Mouse (Mus musculus) erythroblast, embryonic 14.5 days (primary cell): Measurements from ENCODE around the gene Btn2a2. TPM values are rescaled to one million over a fixed set of nuclear protein-coding genes. Genes with fewer than 3 reads are reported as not detected.

Experiments
- H3K27me3 ChIP-seq: 2 replicates; pipeline ENCODE4 v1.6.1; 2012; ENCODE audit warnings: inconsistent platforms; ENCODE audit not compliant: control insufficient read depth
- H3K36me3 ChIP-seq: 2 replicates; pipeline ENCODE4 v1.6.1; 2012; ENCODE audit warnings: mild to moderate bottlenecking, inconsistent platforms; ENCODE audit not compliant: control insufficient read depth
- H3K4me1 ChIP-seq: 2 replicates; pipeline ENCODE4 v1.6.1; 2012; ENCODE audit warnings: inconsistent platforms; ENCODE audit not compliant: control insufficient read depth
- H3K4me3 ChIP-seq: replicated peaks from 2 replicates; pipeline ENCODE3; 2012; ENCODE audit warnings: moderate library complexity, mild to moderate bottlenecking, inconsistent platforms
- H3K9me3 ChIP-seq: 2 replicates; pipeline ENCODE4 v1.6.1; 2012; ENCODE audit warnings: low read length, inconsistent platforms, mixed read lengths; ENCODE audit not compliant: control insufficient read depth
- GATA1 ChIP-seq: IDR thresholded peaks from 2 replicates; pipeline ENCODE4 v1.6.1; 2012; ENCODE audit warnings: low read length, inconsistent platforms, mixed read lengths
- TAL1 ChIP-seq: IDR thresholded peaks from 3 replicates; pipeline ENCODE4 v1.6.1; 2012; ENCODE audit warnings: low read length, inconsistent platforms, mixed read lengths
- polyA plus RNA-seq: library from polyadenylated mRNA; stranded (reverse); fragments of >175 nt; gene quantifications from 2 replicates; pipeline ENCODE4 v1.2.3, GENCODE M21; 2012

Gene Btn2a2
- polyA plus RNA-seq, 1 experiment: not detected

- TF ChIP-seq TAL1 (no peak), GATA1 (no peak)
Observed at GRCm38 (mm10) chr13:23462063-23462462, 26.6 kb downstream of the Btn2a2 start.

GRCm38 (mm10) chr13:23459264-23459846 is 29.3 kb downstream of the Btn2a2 start:
- H3K9me3 ChIP-seq: no peaks in the 10 kb centered on the region
- H3K4me1 ChIP-seq: peaks cover 81% of the 10 kb centered on the region
- TF ChIP-seq GATA1 (peak; percentile 80), TAL1 (peak; percentile 84)
- no peaks in the 10 kb centered on the region for H3K27me3 ChIP-seq
- peak overlapping the region; percentile 59 for H3K4me3 ChIP-seq
- H3K36me3 ChIP-seq: peaks cover 6% of the 10 kb centered on the region

More at GRCm38 (mm10) chr13:23462063-23462462, 26.6 kb downstream of the Btn2a2 start:
- Histone ChIP-seq H3K4me3 (no peak overlapping the region), H3K36me3 (peaks cover 6% of the 10 kb centered on the region), H3K27me3 (no peaks in the 10 kb centered on the region), H3K4me1 (peaks cover 94% of the 10 kb centered on the region), H3K9me3 (no peaks in the 10 kb centered on the region)

- H3K4me1 ChIP-seq: peaks cover 63% of the 10 kb centered on the region
- no peaks in the 10 kb centered on the region for H3K27me3 ChIP-seq
- H3K4me3 ChIP-seq: peak overlapping the region; percentile 72
- no peaks in the 10 kb centered on the region for H3K9me3 ChIP-seq
- no peak for TF ChIP-seq TAL1
- no peak for TF ChIP-seq GATA1
- H3K36me3 ChIP-seq: no peaks in the 10 kb centered on the region; the same call in 1 of the 2 replicates
Observed at GRCm38 (mm10) chr13:23453926-23454325, 34.7 kb downstream of the Btn2a2 start.

- Histone ChIP-seq H3K4me1 (peaks cover 63% of the 10 kb centered on the region), H3K27me3 (no peaks in the 10 kb centered on the region), H3K9me3 (no peaks in the 10 kb centered on the region), H3K36me3 (no peaks in the 10 kb centered on the region; the same call in 1 of the 2 replicates), H3K4me3 (peak overlapping the region; percentile 72)
- no peak for TF ChIP-seq TAL1
- no peak for TF ChIP-seq GATA1
Observed at GRCm38 (mm10) chr13:23453362-23453862, 35.2 kb downstream of the Btn2a2 start.

GRCm38 (mm10) chr13:23450398-23450797 is 38.3 kb downstream of the Btn2a2 start:
- H3K4me1 ChIP-seq: peaks cover 58% of the 10 kb centered on the region
- H3K36me3 ChIP-seq: no peaks in the 10 kb centered on the region
- peak overlapping the region; percentile 67 for H3K4me3 ChIP-seq
- H3K9me3 ChIP-seq: no peaks in the 10 kb centered on the region
- TF ChIP-seq GATA1: no peak
- TF ChIP-seq TAL1: no peak
- H3K27me3 ChIP-seq: no peaks in the 10 kb centered on the region

- peak overlapping the region; percentile 67 for H3K4me3 ChIP-seq
- no peak for TF ChIP-seq GATA1
- TF ChIP-seq TAL1: no peak
- H3K36me3 ChIP-seq: no peaks in the 10 kb centered on the region
- peaks cover 64% of the 10 kb centered on the region for H3K4me1 ChIP-seq
- no peaks in the 10 kb centered on the region for H3K9me3 ChIP-seq
- no peaks in the 10 kb centered on the region for H3K27me3 ChIP-seq
Observed at GRCm38 (mm10) chr13:23449235-23450095, 39.2 kb downstream of the Btn2a2 start.

- TF ChIP-seq GATA1 (no peak), TAL1 (no peak)
- Histone ChIP-seq H3K4me1 (peaks cover 67% of the 10 kb centered on the region), H3K36me3 (no peaks in the 10 kb centered on the region), H3K27me3 (no peaks in the 10 kb centered on the region), H3K9me3 (no peaks in the 10 kb centered on the region), H3K4me3 (peak overlapping the region; percentile 67)
Observed at GRCm38 (mm10) chr13:23448758-23449157, 39.9 kb downstream of the Btn2a2 start.

- TF ChIP-seq TAL1 (no peak), GATA1 (no peak)
- peak overlapping the region; percentile 94 for H3K4me3 ChIP-seq
- H3K4me1 ChIP-seq: peaks cover 73% of the 10 kb centered on the region
- no peaks in the 10 kb centered on the region for H3K36me3 ChIP-seq
- no peaks in the 10 kb centered on the region for H3K9me3 ChIP-seq
- no peaks in the 10 kb centered on the region for H3K27me3 ChIP-seq
Observed at GRCm38 (mm10) chr13:23446498-23446952, 42.1 kb downstream of the Btn2a2 start.
